Mouse (Mus musculus) fat pad, adult 2 months (tissue): ENCODE measurements at regions not wholly inside any gene's neighbourhood (a gene's known extent, or its start where the extent isn't known, plus 50 kb on each side); places are given as distances from the start of the nearest gene placed in this dataset.
A peak's percentile ranks its signal among the peaks of the same experiment; 100 is the strongest.

Source experiments
- DNase-seq: peaks from one replicate; pipeline ENCODE4 v3.0.0-alpha.2; 2011; ENCODE audit warnings: low read depth, low spot score; ENCODE audit errors: extremely low read depth

DNA sequence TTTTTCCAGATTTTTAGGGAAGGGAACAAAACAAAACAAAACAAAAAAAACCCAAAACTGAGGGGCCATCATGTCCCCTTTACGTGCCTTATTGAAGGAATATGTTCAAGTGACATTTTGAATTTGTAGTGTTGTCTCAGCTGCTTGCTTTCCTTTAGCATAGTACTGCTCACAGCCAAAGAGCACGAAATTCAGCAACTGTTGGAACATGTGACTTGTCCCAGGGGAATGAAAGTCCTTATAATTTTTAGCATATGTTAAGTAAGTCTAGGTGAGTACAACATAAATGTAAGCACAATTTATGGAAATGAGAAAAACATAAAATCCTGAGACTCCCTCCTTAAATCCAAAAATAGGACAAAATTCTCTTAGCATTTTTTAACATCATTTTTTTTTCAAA is 110.8 kb upstream of the Pdzrn3 start:
- DNase-seq, result no peak

DNA sequence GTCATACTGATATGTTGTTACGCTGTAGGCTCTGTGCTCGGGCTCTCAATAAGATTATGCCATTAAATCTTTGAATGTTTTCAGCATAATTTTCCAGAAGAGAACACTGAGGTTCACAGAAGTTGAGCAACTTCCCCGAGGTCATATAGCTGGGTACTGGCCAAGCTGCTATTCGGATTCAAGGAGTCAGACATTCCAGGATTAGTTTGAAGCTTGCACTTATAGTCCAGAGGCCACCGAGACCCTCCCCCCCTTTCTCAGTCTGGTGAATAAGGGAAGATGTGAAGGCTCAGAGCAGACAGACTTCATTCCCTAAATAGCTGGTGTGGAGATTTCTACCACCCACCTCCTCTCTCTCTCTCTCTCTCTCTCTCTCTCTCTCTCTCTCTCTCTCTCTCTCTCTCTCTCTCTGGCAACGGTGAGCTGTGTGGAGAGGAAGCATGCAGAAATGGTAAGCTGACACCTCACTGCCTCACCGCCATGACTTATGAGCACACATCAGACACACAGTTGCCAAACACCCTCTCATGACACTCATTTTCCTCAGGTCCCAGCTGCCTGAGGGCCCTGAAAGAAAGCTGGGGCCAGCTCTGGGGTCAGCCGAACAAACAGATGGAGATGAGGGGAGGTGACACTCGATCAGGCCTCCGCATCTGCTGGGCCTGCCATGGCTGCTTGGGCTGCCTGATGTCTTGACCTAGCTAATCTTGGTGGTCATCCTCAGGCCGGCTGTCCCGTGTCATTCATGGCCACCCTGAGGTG is 107.0 kb upstream of the Pdzrn3 start:
- peak; percentile 40 for DNase-seq

DNA sequence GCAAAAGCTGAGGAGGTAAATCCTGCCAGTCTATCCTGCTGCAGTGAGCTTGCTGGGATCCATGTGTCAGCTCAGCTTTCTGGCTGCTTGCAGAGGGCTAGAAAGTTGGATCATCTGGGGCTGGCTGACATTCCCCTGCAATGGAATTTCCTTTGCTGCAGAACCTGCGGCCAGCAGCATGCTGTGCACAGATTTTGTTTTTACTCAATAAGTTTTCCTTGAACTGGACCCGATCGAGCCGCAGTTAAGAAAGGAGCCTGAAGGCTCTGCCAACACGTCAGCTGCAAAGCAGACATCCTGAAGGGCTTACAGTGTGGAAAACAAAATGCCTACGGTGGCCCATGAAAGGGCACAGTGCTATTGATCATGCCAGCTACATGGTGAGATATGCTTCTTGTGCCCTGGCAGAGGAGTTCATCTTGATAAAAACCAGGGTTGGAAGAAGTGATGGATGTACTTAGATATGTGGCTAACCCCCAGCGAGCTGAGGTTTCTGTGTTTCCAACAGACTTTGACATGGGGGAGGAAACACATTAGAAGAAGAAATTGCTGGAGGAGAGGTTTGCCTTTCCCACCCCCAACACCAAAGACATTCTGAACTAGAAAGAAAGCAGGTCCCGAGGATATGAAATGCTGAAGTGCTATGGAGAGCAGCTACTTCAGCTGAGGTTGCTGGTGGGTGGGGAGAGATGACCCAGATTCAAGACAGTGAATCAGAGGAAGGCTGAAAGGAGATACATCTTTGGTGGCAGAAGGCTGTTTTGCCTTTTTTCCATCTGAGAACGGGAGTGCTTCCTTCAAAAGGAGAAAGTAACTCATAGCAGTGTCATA is 105.2 kb upstream of the Pdzrn3 start:
- no peak for DNase-seq

DNA sequence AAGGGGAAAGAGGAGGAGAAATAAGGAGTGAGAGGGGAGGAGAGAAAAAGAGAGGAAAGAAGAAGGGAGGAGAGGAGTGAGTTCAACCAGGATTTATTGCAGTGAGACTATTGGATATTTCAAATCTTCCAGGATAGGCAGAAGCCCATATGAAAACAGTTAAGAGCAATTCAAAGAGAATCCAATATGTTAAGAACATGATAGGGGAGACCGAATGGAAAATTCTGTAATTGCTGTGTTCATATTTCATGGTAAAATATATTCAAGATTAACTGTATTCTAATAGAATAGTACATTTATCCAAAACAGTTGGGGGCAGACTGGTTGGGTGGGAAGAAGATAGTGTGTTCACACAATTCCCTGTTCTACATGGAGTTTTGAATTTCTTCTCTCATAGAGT is 96.3 kb upstream of the Pdzrn3 start:
- no peak for DNase-seq

DNA sequence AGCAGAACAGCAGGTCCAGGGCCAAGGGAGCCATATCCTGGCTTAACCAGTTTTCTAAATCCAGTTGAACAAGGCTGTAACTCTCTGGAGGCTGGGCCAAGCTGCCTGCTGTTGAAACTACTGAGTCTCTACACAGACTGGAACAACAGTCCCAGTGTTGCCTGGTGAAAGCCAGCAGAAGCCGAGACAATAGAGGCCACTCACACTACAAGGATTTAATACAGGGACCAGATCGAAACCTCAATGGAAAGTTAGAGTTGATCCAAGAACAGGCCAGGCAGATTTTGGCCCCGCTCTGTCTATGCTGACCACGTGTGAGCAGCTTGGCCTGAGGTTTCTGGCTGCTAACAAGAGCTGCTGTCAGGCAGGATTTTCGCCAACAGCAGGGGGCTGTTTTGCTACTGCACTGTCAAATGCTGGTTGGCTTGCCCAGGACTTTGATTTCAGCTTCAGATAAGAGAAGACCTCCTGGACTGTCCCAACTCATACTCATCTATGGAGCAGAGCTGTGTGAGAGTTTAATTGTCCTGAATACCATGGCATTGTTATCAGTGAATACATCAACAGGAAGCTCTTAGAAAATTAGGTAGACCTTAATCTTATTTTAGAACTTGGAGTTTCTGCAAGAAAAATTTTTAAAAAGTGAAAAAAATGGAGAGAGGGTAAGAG is 95.7 kb upstream of the Pdzrn3 start:
- peak; percentile 85 for DNase-seq

DNA sequence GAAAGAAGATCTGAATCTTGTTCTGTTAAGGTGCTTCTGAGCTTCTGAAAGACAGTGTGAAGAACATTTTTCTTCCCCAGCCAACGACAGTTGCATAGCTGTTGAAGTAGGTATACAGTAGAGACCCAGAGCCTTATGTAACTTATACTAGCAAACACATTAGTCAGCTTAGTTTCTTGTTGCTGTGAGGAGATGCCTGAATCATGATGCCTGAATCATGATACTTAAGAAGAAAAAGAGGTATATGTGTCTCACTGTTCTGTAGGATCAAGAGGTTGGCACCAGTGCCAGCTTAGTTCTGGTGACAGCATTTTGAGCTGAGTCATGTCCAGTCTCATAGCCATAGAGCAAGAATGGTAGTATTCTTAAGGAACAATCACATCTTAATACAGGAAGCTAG is 87.2 kb upstream of the Pdzrn3 start:
- no peak for DNase-seq

DNA sequence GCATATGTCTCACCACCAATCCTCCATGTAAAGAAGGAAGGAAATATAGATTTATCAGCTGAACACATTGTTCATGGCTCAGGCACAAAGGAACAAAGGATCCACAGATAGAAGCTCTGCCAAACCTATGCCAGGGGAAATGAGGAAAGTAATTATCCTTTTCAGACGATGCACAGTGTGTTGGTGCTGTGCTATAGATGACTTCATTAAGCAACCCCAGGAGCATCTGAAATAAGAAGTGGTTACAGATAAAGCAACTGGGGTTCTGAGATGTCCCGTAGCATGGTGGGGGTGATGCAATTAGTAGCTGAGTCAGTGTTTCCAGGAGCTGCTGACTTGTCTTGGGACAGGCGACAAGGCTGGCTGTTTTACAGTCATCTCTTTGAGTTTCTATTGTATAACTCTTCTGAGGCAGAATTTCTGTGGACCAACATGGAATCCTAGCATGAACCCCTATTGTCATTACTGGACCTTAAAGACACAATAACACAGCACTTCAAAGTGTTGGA is 86.2 kb upstream of the Pdzrn3 start:
- DNase-seq, result no peak

DNA sequence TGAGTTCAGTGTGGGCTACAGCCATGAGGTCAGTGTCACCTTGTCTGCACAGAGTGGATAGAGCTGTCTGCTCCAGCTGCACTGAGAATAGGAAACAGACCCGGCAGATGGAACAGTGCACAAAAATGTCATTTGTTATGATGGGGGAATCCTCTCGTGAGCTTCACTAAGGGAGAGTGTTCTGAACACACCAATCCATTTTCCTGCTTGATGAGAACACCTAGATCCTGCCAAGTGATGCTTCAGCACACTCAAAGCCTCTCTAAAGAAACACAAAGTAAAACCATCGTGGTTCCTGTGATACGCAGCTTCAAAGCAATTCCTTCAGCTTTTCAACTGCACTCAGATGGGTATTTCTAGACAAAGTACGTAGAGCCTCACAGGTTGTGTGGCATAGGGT is 69.0 kb upstream of the Pdzrn3 start:
- DNase-seq, result no peak

DNA sequence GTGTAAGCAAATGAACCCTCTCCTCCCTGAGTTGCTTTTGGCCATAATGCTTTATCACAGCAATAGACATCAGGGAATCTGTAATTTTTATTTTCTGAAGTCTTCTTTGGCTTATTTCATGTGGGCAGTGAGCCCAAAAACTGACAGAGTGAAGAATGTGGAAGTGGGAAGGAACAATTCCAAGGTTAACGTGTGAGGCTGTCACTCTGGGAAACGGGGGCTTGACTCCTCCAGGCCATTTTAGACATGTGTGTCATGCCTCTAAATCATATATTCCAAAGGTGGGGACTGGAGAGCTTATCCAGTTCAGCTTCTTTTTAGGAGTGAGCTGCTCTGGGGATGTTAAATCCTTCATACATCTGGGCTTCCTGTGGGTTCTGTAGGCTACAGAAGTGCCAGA is 68.6 kb upstream of the Pdzrn3 start:
- no peak for DNase-seq

DNA sequence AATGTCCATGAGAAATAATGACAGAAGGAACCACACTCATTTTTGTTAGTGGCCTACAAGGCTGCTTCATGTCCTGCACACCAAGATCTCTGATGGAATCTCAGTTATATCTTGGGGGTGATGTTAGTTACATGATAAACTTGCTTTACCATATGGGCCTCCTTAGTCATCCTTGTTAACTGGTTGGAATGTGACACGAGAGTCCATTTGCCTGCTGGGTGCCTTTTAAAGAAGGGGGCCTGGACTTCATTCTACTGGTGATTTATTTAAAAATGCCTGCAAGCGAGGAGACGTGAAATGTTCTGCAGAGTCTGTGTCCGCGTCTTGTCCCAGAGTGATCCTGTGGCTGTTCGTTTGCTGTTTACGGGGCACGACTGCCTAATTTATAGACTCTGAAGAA is 55.1 kb upstream of the Pdzrn3 start:
- no peak for DNase-seq

DNA sequence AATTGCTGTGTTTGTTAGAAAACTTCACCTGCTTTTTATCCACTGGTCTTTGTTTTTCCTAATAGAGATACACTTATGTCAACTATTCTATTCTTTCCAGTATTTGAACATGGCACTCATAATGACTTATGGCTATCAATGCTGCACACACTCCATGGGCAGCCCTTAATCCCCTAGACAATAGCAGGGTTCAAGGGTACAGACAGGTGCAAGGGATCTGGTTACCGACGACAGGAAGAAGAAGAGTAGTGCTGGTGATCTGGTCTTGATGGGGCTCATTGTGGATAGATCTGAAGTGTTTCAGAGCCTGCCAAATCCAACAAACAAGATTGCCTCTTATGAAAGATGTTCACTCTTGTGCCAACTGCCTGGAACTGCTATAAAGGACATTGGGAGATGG is 51.9 kb upstream of the Pdzrn3 start:
- DNase-seq, result no peak
